Mouse (Mus musculus) telencephalon, adult 2 months (tissue): ENCODE measurements around the gene Gramd1b.
A peak's percentile ranks its signal among the peaks of the same experiment; 100 is the strongest.
"Not testable (repeated sequence)": the region's sequence is repeated elsewhere in the genome, so short reads cannot be mapped to it uniquely, and the experiment has no call there.

ENCODE experiments used
- DNase-seq: peaks from one replicate; pipeline ENCODE4 v3.0.0-alpha.2; 2011; ENCODE audit warnings: low read depth, low spot score

Gene Gramd1b

DNA sequence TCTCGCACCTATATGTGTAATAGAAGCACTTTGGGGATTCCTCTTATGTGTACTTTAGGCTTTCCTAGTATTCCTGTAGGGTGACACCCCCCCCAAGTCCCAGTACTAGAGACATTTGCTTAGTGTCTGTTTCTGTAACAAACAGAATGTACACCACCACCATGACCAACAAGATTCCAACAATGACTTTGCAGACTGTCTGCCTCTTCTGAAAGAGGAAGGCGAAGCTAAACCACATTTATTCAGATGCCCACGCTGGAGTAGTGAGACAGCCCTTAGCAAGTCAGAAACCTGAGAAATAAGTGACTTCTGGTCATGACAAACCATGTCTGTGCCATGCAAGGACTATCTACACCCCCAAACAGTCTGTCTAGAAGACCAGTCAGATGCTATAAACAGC lies 11.9 kb downstream of the Gramd1b start:
- no peak for DNase-seq

DNA sequence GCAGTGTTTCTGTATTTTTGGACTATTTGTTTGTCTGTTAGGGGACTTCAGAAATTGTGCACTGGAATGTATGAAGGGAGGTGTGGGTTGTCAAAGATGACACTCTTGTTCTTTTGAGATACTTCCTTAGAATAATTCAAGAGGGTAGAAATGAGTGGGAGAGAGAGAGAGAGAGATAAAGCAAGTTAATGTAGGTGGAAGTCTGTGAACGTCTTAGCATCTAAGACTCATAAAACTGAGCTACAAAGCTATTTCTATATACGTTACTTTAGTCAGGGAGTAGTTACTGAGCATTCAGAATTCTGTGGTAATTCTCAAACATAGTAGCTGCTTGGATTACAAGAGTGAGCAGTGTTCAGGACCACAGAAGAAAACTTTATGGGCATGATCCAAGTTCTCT lies 19.2 kb downstream of the Gramd1b start:
- DNase-seq, result peak; percentile 58

DNA sequence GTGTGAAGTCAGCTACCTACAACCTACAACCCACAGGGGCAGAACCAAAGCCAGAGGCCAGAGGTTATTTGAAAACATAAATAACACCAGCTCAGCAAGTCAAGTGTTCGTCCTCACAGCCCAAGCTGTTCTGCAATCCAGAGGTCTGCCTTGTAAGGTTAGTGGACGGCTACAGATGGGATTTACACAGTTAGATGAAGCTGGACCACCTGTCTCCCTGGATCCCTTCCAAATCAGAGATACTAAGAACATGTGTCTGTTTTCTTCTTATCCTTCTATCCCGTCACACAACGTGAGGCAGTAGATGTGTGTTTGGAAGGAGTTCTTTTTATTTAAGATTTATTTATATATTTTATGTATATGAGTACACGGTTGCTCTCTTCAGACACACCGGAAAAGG lies 21.7 kb downstream of the Gramd1b start:
- no peak for DNase-seq

DNA sequence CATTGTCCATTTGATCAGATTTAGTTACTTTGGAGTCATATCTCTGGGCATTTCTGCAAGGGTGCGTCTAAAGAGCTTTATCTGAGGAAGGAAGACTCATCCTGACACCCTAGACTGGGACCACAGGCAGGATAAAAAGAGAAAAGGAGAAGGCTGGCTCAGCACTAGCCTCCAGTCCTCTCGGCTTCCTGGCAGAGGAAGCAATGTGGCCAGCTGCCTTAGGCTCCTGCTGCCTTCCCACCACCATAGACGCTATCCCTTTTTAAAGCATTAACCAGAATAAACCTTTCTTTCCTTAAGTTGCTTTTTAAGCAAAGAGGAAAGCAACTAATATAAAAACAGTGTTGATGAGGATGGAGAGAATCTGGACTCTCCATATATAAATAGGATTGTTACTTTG lies 24.6 kb downstream of the Gramd1b start:
- peak; percentile 75 for DNase-seq

DNA sequence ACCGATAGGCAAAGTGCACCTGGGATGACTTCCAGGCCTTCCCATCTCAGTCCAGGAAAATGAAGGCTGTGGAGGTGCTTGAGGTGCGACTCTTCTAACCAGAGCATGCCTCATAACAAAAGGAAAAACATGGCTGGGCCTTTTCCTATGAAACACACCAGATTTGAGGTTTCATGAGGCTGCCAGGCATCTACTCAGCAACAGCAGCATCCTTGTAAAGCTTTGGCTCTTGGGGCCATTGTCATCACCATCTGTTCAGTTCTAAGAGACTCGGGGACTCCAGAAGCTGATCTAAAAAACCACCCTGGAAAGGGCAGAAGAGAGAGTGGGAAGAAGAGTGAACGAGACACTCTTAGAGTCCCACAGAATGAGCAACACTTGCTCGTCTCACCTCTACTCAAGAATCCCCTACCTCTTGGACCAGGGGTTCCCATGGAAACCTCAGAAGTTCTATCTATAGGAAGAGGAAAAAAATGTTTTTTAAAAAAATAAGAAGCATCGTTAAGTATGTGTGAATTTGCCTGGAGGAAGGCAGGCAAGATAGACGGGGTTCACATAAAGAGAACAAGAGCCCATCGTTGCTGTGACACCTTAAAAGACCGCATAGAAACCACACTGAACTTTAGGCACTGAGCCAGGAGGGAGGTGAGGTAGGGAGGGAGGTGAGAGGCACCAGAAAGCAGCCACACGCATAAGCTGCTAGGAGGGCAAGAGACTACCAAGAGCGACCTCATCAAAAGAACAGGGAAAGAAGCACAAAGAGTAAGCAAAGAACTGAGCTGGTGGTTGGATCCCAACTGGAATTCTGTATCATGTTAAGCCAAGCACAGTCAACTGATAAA lies 25.5 kb downstream of the Gramd1b start:
- peak; percentile 93 for DNase-seq

DNA sequence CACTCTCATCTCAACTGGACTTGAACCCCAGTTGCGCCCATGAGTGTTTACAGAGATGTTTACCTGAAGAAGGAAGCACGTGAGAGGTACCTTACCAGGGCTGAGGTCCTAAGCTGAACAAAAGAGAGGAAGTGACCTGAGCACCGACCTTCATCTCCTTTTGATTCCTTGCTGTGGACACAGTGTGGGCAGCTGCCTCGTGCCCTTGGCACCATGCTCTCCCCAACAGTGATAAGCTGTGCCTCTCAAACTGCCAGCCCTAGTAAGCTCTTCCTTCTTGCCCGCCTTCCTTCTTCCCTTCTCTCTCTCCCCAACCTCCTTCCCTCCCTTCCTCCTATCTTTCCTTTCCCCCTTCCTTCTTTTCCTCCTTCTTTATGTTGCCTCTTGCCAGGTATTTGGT lies 26.3 kb downstream of the Gramd1b start:
- DNase-seq, result no peak

DNA sequence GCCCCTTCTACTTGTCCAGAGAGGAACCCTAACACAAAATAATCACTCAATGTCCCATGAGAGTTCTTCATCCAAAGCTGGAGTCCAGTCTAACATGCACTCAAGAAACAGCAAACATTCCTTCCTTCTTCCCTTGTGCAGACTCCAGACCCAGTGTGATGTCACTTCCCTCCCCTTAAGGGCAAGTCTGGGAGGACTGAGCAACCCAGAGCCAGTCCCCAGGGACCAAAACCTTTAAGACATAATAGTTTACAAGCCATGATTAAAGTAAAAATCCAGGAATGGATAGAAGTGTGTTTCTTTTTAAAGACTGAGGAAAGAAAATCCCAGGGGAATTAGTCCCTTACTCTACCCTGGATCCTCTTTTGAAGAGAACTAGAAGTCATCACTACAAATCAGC lies 30.5 kb downstream of the Gramd1b start:
- DNase-seq, result no peak

DNA sequence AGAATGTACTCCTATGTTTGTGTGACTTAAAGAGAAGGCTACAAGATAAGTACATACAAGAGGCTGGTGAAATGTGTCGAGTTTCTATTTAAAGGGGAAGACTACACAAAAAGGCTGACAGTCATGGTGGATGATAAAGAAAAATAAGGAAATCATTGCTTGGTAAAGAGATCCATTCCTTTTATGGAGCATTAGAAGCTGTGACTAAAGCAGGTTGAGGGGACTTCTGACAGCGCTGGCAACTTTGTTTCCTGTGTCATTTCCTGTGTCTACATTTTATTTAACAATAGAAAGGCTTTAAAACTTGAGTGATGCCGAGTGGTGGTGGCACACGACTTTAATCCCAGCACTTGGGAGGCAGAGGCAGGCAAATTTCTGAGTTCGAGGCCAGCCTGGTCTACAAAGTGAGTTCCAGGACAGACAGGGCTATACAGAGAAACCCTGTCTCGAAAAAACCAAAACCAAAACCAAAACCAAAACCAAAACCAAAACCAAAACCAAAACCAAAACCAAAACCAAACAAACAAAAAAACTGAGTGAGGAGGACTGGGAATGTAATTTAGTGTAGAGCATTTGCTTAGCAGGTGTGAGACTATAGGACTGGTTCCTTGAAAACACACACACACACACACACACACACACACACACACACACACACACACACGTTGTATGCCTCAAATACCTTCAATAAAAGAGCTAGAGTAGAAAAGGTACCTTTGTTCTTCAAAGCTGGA lies 48.7 kb downstream of the Gramd1b start:
- DNase-seq, result not testable (repeated sequence)

DNA sequence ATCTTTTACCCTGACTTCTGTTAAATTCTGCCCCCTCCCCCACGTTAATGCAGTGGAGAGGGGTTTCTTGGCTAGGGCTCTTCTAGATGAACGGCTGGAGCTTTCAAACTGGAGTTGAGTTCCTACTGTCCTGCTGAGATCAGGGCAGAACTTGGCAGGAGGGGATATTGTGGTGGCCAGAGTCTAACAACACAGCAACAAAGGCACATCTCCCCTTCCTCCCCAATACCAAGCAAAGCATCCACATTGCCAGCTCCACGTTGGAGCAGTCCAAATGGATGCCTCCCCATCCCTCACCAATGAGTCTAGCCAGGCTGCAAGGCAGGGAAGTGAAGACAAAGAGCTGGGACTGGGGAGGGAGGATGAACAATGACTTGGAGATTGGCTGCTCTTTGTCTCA lies 49.9 kb downstream of the Gramd1b start:
- no peak for DNase-seq

DNA sequence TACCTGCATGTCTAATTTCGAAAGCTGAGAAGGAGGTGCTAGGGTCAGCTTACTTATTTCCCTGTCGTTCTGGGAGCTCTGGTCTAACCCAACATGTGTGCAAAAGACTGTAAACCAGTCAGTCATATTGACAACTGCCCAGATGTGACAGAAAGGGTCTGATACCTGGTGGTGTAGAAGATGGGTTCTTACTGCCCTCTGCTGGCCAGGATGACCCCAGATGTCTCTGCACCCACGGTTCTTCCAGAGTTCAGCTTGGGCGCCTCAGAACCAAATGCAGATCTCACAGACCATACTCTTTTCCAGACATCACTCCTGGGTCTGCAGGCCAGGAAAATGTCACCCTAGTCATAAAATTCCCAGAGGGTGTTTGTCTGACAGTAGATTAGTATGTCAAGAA lies 51.9 kb downstream of the Gramd1b start:
- no peak for DNase-seq

DNA sequence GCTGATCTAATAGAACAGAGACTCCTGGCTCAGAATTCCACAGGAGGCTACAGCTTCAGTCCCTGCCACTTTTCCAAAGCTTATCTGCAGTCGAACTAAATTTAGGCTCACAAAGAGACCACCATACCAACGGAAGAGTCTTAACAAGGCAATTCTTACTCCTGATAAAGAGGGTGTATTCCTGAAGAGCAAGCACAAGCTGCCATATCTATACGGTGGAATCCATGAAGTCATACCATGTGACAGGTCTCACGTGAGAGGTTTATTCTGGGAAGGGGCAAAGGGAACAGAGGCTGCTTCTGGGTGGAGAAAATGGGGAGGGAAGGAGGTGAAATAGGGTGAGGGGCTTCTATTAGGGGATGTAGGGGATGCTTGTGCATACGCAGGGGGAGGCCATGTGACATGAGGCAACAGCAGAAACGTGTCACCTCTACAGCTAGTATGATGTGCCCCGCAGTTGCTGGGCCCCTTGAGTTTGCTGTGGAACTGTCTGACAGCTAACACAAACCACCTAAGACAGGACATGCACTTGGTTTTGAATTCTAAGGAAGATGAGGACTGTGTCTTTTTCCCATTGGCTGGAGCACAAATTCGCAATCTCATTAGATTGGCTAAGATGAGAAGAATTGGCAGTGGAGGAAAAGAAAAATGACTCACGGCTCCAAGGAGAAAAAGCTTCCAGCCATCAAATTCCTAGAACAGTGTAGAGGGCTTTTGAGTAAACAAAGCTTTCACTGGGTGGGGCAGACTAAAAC lies 52.9 kb downstream of the Gramd1b start:
- DNase-seq, result no peak

DNA sequence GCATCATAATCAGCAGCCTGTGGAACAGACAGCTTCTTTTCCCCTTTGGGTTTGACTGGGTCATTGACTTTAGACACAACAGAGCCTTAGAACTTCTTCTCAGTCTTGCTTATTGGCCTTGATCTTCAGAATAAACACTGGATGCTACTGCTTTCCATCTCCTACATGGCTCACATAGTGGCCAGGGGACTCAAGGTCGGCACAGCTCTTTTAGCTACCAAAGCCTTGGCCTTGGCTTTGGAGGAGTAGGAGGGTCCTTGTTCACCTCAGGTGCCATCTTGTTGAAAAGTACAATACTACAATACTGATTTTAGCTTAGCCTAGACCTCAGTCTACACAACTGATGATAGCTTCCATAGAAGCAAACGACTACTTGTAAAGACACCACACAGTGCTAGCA lies 53.6 kb downstream of the Gramd1b start:
- no peak for DNase-seq

DNA sequence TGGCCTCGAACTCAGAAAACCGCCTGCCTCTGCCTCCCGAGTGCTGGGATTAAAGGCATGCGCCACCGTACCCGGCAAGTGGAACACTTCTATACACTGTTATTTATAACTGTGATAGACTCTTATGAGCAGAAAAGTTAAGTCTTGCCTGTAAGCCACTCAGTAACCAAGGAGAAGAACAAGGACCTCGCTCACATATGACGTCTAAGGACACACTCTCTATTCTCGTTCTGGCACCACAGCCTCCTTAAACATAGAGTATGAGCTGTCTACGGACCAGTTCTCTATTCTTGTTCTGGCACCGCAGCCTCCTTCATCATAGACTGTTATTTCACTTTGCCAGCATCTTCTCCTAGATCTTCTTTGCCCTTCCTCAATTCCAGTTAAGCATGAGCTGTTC lies 55.1 kb downstream of the Gramd1b start:
- DNase-seq, result no peak

DNA sequence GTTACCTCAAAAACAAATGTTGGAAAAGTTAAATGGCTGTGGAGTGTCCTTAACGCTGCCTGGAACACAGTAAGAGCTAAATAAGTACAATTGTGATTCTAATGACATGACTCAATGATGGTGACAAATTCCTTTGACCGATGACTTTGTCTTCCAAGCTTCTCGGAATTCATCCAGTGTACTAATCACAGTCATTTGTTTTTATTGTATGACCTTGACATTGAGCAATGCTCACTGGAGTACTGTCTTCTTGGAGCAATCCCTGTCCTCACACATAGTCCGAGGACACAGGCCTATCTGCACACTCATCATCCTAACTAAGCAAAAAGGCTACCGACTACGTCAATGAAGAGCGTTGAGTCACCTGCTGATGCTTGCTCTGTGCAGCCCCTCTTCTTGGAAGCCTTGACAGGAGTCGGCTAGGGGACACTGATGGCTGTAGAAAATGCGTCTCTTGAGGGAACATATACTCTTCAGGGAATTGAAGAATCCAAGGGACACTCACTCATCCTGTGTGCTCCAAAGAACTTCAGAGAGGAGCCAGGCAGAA lies 58.1 kb downstream of the Gramd1b start:
- no peak for DNase-seq

DNA sequence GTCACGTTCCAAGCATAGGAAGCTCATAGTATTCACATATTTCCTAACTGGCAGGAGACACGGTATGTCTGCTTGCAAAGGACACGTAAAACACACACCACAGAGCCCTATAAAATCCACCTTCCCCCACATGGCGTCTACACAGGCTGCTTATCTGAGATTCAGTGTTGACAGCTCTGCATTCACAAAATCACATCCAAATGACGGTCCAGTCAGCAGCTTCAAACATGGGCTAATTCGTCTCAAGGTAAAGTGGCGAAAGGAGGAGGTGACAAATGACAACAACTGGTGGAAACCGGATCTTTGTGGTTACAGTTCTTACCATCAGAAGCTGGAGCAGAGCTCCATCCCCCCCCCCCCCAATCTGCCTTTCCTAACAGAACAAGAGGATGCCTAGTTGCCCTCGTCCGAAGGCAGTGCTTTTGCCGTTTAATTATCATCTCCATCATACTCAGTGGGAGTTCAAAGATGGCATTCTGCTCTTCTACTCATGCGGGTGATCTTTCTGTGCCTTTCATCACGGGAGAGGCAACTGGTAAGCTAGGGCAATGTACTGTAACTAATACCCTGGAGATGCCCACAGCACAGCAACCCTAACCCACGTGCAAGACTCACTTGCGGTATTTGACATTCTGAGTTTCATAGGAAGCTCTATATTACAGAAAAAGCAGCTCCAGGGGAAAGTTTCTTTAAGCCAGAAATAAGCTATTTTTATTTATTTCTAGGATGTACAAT lies 61.6 kb downstream of the Gramd1b start:
- DNase-seq, result no peak

DNA sequence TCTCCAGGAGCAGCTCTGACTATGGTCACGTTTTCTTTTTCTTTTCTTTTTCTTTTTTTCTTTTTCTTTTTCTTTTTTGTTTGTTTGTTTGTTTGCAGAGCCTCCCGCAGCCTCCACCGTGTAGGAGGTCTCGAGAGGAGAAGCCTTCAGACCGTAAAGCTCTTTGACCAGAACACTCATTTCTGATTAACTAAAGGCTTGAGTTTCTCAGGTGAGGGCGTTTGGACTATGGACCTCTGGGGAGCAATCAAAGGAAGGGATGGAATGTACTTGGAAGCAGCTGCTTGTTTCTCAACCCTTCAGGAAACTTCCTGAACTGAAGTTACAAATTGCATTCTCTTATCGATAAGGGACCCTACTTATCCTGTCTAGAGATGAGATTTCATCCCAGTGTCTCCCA lies 64.4 kb downstream of the Gramd1b start:
- no peak for DNase-seq

DNA sequence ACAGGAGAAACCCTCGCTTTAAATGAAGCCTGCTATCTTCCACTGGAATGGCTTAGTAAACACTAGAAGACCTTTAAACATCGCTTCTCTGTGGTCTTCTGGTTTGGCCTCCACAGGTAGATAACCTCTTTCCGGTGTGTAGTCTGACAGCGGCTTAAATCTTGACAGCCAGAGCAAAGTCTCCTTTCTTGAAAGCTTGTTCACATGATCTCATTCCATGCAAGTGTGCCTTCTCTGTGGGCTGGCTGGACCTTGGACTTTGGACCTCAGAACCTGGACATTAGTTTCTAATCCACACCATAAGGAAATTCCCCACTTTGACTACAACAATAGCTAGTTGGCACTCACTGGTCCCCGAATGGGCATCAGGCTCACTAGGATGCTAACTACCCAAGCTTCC lies 65.6 kb downstream of the Gramd1b start:
- DNase-seq, result no peak

DNA sequence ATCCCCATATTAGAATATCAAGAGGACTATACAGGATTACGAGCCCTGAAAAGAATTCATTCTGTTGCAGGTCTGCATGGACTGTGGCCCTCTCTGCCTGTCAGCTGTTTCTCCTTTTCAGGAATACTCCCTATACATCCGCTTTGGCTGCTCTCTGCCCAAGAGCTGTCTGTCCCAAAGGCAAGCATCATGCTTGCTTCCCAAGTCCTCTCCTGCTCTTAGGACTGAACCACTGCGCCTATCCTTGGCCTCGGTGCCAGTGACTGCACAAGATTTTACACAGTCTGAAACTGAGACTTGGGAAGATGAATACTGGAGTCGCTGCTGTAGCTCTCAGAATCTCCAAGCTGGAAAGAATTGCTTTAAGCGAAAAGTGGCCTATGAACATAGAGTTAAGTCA lies 68.8 kb downstream of the Gramd1b start:
- no peak for DNase-seq

DNA sequence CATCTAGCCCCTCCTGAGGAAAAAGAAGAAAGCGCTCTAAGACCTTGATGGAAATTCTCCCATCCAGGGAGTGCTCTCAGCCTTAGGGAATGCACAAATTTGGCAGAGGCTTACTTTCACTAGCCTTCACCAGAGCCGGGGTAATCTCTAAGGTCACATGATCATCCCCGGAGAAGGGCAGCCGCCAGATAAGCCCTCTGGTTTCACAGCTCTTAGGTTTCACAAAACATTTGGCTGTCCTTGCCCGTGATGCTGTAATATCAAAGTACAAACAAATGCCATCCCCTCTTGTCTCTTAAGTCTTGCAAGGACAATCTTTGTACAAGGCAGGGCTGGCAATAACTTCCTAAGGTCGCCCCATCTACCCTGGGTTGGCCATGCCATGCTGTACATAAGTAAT lies 70.4 kb downstream of the Gramd1b start:
- no peak for DNase-seq

DNA sequence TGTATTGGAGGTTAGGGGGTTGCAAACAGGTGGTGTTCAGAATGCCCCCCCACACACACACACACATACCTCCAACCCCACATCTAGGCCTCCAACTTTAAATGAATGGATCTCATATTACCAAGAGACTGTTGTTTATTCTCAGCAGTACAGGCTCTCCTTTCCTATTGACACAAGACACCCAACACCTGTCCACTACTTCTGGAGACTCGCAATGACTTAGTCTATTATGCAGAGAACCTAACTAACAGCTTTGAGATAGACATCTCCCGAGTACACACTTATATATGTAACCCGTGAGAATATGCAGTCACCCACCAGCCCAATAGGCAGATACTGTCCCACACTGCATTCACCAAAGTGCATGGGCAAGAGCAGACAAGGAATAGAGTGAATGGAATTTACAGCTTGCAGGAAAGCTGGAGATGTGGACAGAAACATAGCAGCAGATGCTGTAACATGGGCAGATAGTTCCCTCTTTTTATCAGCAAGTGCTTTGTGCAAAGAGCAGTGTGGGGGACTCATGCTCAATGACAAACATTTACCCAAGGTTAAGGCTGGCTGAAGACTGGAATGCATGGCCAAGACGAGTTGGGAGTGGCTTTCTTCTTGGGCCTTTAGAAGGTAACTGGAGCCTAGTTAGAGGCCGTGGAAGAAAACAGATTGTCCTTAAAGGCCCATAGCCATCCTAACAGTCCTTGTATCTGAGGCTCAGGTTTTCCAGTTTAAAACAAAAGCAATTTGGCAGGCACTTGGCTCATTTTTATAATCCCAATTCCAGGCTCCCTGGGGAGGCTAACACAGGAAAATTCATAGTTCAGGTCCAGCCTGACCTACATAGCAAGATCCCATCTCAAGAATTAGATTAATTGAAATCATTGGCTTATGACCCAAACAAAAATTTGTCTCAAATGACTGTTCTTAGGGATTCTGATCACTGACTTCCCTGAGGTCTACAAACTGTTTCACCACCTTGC lies 71.6 kb downstream of the Gramd1b start:
- no peak for DNase-seq
